Mouse (Mus musculus) midbrain, postnatal 0 days (tissue): ENCODE results near the gene Impdh1. TPM values are rescaled to one million over a fixed set of nuclear protein-coding genes. Genes with fewer than 3 reads are reported as not detected.

ENCODE experiments used
- ATAC-seq: fragments of 200-750 bp; cut with Nextera tagmentation; 2 replicates; pipeline ENCODE4 v1.8.0; 2017; ENCODE audit warnings: moderate number of reproducible peaks, mild to moderate bottlenecking, moderate TSS enrichment, moderate library complexity; ENCODE audit not compliant: low FRiP score
- DNase-seq: peaks from one replicate; pipeline ENCODE4 v3.0.0-alpha.2; 2015; ENCODE audit warnings: low spot score
- H3K27ac ChIP-seq: fragments of 300-500 bp; sonication (generic); 2 replicates; pipeline ENCODE4 v1.5.1; 2014; ENCODE audit warnings: low read depth, mild to moderate bottlenecking, low read length, mixed read lengths
- H3K27me3 ChIP-seq: fragments of 300-500 bp; sonication (generic); 2 replicates; pipeline ENCODE4 v1.6.1; 2014; ENCODE audit warnings: low read length, control low read depth, mixed read lengths; ENCODE audit not compliant: insufficient read depth
- H3K36me3 ChIP-seq: fragments of 300-500 bp; sonication (generic); 2 replicates; pipeline ENCODE4 v1.6.1; 2014; ENCODE audit warnings: low read length, control low read depth, mixed read lengths; ENCODE audit not compliant: insufficient read depth
- H3K4me1 ChIP-seq: fragments of 300-500 bp; sonication (generic); 2 replicates; pipeline ENCODE4 v1.6.1; 2014; ENCODE audit warnings: mild to moderate bottlenecking, control low read depth, antibody characterized with exemption, low read length, mixed read lengths; ENCODE audit not compliant: insufficient read depth
- H3K4me2 ChIP-seq: fragments of 300-500 bp; sonication (generic); 2 replicates; pipeline ENCODE4 v1.6.1; 2014; ENCODE audit warnings: low read depth, mild to moderate bottlenecking, low read length, mixed read lengths; ENCODE audit not compliant: poor library complexity, severe bottlenecking
- H3K4me3 ChIP-seq: fragments of 300-500 bp; sonication (generic); 2 replicates; pipeline ENCODE4 v1.5.1; 2014; ENCODE audit warnings: low read depth, mild to moderate bottlenecking, low read length, moderate library complexity
- H3K9ac ChIP-seq: fragments of 300-500 bp; sonication (generic); replicated peaks from 2 replicates; pipeline ENCODE4 v1.6.1; 2014; ENCODE audit warnings: mild to moderate bottlenecking, low read length, moderate library complexity, mixed read lengths; ENCODE audit not compliant: poor library complexity, severe bottlenecking
- H3K9me3 ChIP-seq: fragments of 300-500 bp; sonication (generic); 2 replicates; pipeline ENCODE4 v1.6.1; 2016; ENCODE audit warnings: low read length, control low read depth
- CTCF ChIP-seq: IDR thresholded peaks from 2 replicates; pipeline ENCODE4 v1.5.1; 2016; ENCODE audit warnings: antibody characterized with exemption, mild to moderate bottlenecking
- WGBS: fragments of 180-500 bp; shearing (Covaris S2); extraction: QIAGEN DNeasy Blood & Tissue Kit; methylation state at CpG from one replicate; pipeline ENCODE4 v1.1.7; 2014; 5-methylcytosine and 5-hydroxymethylcytosine counted together
- polyA plus RNA-seq: library from polyadenylated mRNA; unstranded; fragments of >200 nt; fragmentation: Nextera tagmentation; extraction: Ambion mirVana; gene quantifications from 2 replicates; pipeline ENCODE4 v1.2.1, GENCODE M21; 2015
- total RNA-seq: library from RNA; depleted of rRNA; stranded (reverse); fragments of >200 nt; gene quantifications from 2 replicates; pipeline ENCODE4 v1.2.3, GENCODE M21; 2014

Impdh1 gene
- total and polyA plus RNA-seq, 2 experiments from 2014 or later: 37.5 to 62.1 TPM

DNA sequence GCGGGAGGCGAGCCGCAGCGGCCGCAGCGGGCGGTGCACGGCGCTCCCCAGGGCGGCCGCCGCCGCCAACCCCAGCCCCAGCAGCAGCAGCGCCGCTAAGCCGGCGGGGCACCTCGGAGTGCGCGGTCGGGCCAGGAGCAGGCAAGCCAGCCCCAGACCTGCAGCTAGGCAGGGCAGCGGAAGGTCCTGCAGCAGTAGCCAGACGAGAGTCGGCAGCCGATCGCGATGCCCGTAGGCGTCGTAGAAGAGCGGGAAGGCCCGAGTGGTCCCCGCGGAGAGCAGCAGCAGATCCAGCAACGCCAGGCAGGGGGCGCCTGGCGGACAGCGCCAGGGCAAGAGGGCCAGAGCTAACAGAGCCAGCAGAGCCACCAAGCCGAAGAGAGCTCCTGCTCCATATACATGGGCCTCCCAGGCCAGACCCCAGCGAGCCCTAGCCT lies 45.2 kb downstream of the Impdh1 start:
- Histone ChIP-seq H3K4me2 (peak overlapping the region; percentile 88), H3K36me3 (peaks cover 9% of the 10 kb centered on the region), H3K4me1 (0 out of 2 replicates have a peak, but pooled peaks cover 5% of the 10 kb centered on the region), H3K4me3 (peak overlapping the region; percentile 39), H3K9ac (peak overlapping the region; percentile 57), H3K9me3 (no peaks in the 10 kb centered on the region), H3K27me3 (peaks cover 21% of the 10 kb centered on the region), H3K27ac (no peak overlapping the region)
- ATAC-seq (peak; percentile 69), DNase-seq (peak; percentile 79)
- peak; percentile 81 for TF ChIP-seq CTCF
- 2% methylated on average over 40 of the region's 40 CpGs for WGBS

GRCm38 (mm10) chr6:29170063-29170921 lies 45.9 kb downstream of the Impdh1 start:
- 5% methylated on average over 57 of the region's 63 CpGs for WGBS
- no peak overlapping the region for H3K27ac ChIP-seq
- peak overlapping the region; percentile 57 for H3K9ac ChIP-seq
- TF ChIP-seq CTCF: no peak
- H3K36me3 ChIP-seq: peaks cover 8% of the 10 kb centered on the region; the same call in 1 of the 2 replicates
- H3K4me2 ChIP-seq: peak overlapping the region; percentile 88
- peaks cover 21% of the 10 kb centered on the region for H3K27me3 ChIP-seq
- ATAC-seq (peak; percentile 27), DNase-seq (no peak)
- peak overlapping the region; percentile 39 for H3K4me3 ChIP-seq
- H3K9me3 ChIP-seq: no peaks in the 10 kb centered on the region
- 0 out of 2 replicates have a peak, but pooled peaks cover 5% of the 10 kb centered on the region for H3K4me1 ChIP-seq

DNA sequence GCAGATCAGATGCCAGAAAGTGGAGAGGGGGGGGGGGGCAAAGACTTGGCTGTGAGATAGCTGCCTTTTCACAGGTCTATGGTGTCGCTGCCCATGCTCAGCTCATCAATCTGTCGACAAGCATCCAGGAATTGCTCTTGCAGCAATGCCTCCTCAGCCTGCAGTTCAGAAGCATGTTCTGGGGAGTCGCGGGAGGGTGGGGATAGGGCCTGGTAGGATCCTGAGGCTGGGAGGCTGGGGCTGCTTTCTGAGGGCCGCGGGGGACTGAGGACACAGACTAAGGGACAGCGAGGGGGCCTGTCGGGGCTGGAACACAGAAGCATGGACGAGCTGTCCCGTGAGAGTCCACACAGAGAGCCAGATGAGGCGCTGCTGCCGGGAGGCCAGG lies 46.5 kb downstream of the Impdh1 start:
- Histone ChIP-seq H3K4me2 (peak overlapping the region; percentile 88; the same call in 1 of the 2 replicates), H3K4me3 (no peak overlapping the region), H3K36me3 (0 out of 2 replicates have a peak, but pooled peaks cover 8% of the 10 kb centered on the region), H3K27ac (no peak overlapping the region), H3K9ac (peak overlapping the region; percentile 57; the same call in 1 of the 2 replicates), H3K9me3 (no peaks in the 10 kb centered on the region), H3K27me3 (peaks cover 21% of the 10 kb centered on the region), H3K4me1 (0 out of 2 replicates have a peak, but pooled peaks cover 5% of the 10 kb centered on the region)
- no peak for DNase-seq
- TF ChIP-seq CTCF: no peak
- ATAC-seq: no peak
- WGBS: 15% methylated on average over 12 of the region's 12 CpGs

- 69% methylated on average over 2 of the region's 2 CpGs for WGBS
- DNase-seq: no peak
Measured at GRCm38 (mm10) chr6:29168871-29169270, 47.3 kb downstream of the Impdh1 start.

GRCm38 (mm10) chr6:29166196-29166595 lies 50.0 kb downstream of the Impdh1 start:
- H3K9me3 ChIP-seq: no peaks in the 10 kb centered on the region
- H3K27ac ChIP-seq: no peak overlapping the region; the same call in 1 of the 2 replicates
- 0 out of 2 replicates have a peak, but pooled peaks cover 3% of the 10 kb centered on the region for H3K36me3 ChIP-seq
- H3K4me3 ChIP-seq: no peak overlapping the region
- DNase-seq: peak; percentile 92
- TF ChIP-seq CTCF: peak; percentile 89
- H3K4me2 ChIP-seq: no peak overlapping the region
- H3K27me3 ChIP-seq: peaks cover 9% of the 10 kb centered on the region; the same call in 1 of the 2 replicates
- no peak overlapping the region for H3K9ac ChIP-seq
- 0 out of 2 replicates have a peak, but pooled peaks have one; percentile 29 for ATAC-seq
- H3K4me1 ChIP-seq: peaks cover 11% of the 10 kb centered on the region; the same call in 1 of the 2 replicates
- WGBS: 14% methylated on average over 1 of the region's 1 CpGs

More at GRCm38 (mm10) chr6:29168871-29169270, 47.3 kb downstream of the Impdh1 start:
- Histone ChIP-seq H3K27ac (no peak overlapping the region), H3K27me3 (peaks cover 21% of the 10 kb centered on the region), H3K4me3 (no peak overlapping the region), H3K36me3 (0 out of 2 replicates have a peak, but pooled peaks cover 8% of the 10 kb centered on the region), H3K9me3 (no peaks in the 10 kb centered on the region), H3K4me1 (0 out of 2 replicates have a peak, but pooled peaks cover 6% of the 10 kb centered on the region), H3K4me2 (no peak overlapping the region), H3K9ac (no peak overlapping the region)
- TF ChIP-seq CTCF: no peak
- ATAC-seq: no peak
